Mouse (Mus musculus) bone marrow macrophage, adult 2 months (primary cell): Measurements from ENCODE around the gene Acss3.

ENCODE experiments used
- CTCF ChIP-seq: IDR thresholded peaks from 2 replicates; pipeline ENCODE4 v1.5.1; 2012; ENCODE audit warnings: low read depth, mild to moderate bottlenecking, low read length, moderate library complexity
- POLR2A ChIP-seq: IDR thresholded peaks from 2 replicates; pipeline ENCODE4 v1.6.1; 2012; ENCODE audit warnings: mild to moderate bottlenecking, low read depth, low read length, borderline replicate concordance

- TF ChIP-seq POLR2A (no peak), CTCF (no peak)
These were observed 125.3 kb downstream of the Acss3 start for GRCm38 (mm10) chr10:106998052-106998625.
